Mouse (Mus musculus): ENCODE measurements around the gene Nfya. TPM values are rescaled to one million over a fixed set of nuclear protein-coding genes. Genes with fewer than 3 reads are reported as not detected.

The Nfya gene
- total and polyA plus RNA-seq, 3 experiments = 56.9 to 97.8 TPM; not detected in 1

- TF ChIP-seq ZMIZ1 (IDR thresholded peaks at IDR 0.05; ENCODE audit: low read depth, low read length) (no peak), MYC (IDR thresholded peaks at IDR 0.05; ENCODE audit: low read depth, low read length) (no peak), POLR2A (IDR thresholded peaks at IDR 0.05; ENCODE audit: control insufficient read depth in 1 of 2, insufficient read depth in 1 of 2, low read depth in 1 of 2, low read length in 2 of 2, poor library complexity in 1 of 2) (no peak), MXI1 (IDR thresholded peaks at IDR 0.05; ENCODE audit: low read depth, low read length) (no peak), SIN3A (IDR thresholded peaks at IDR 0.05; ENCODE audit: low read length) (no peak), TCF12 (IDR thresholded peaks at IDR 0.05; ENCODE audit: low read depth, low read length) (no peak), MEF2A (IDR thresholded peaks at IDR 0.05; ENCODE audit: extremely low read depth, insufficient replicate concordance, low read depth, low read length, poor library complexity, severe bottlenecking) (no peak)
- no peak overlapping the region for H3K4me3 ChIP-seq (ENCODE audit: control insufficient read depth in 1 of 2, insufficient read depth in 1 of 2, low read depth in 2 of 2, low read length in 2 of 2)
- H3K27ac ChIP-seq (ENCODE audit: control insufficient read depth, low read depth, low read length) = no peak overlapping the region
- peaks cover 0 to 4% of the 10 kb centered on the region in 2 experiments; a peak in 2 of 4 replicates for H3K36me3 ChIP-seq (ENCODE audit: control insufficient read depth in 1 of 2, insufficient read depth in 2 of 2, low read length in 2 of 2)
- no peak for DNase-seq (ENCODE audit: low read depth, low spot score)
- H3K79me2 ChIP-seq (ENCODE audit: control insufficient read depth, insufficient read depth, low read length, poor library complexity) = no peaks in the 10 kb centered on the region
- H3K9ac ChIP-seq (ENCODE audit: control insufficient read depth, low read depth, low read length, poor library complexity, severe bottlenecking) = no peak overlapping the region
- H3K27me3 ChIP-seq (ENCODE audit: control insufficient read depth in 1 of 2, insufficient read depth in 2 of 2, low read length in 2 of 2) = no peaks in the 10 kb centered on the region
- no peaks in the 10 kb centered on the region for H3K9me3 ChIP-seq (replicated peaks; ENCODE audit: insufficient read depth, low read length)
- H3K4me1 ChIP-seq (ENCODE audit: control insufficient read depth in 1 of 2, insufficient read depth in 2 of 2, low read length in 2 of 2) = peaks cover 7 to 13% of the 10 kb centered on the region in 2 experiments
Observed at GRCm38 (mm10) chr17:48424237-48424636, 14.5 kb upstream of the Nfya start.

- Histone ChIP-seq H3K4me1 (ENCODE audit: control insufficient read depth in 1 of 2, insufficient read depth in 2 of 2, low read length in 2 of 2) (peaks cover 11 to 15% of the 10 kb centered on the region in 2 experiments), H3K36me3 (ENCODE audit: control insufficient read depth in 1 of 2, insufficient read depth in 2 of 2, low read length in 2 of 2) (peaks cover 0 to 20% of the 10 kb centered on the region in 2 experiments; a peak in 2 of 4 replicates), H3K27ac (ENCODE audit: control insufficient read depth, low read depth, low read length) (no peak overlapping the region), H3K9me3 (replicated peaks; ENCODE audit: insufficient read depth, low read length) (no peaks in the 10 kb centered on the region), H3K4me3 (ENCODE audit: control insufficient read depth in 1 of 2, insufficient read depth in 1 of 2, low read depth in 2 of 2, low read length in 2 of 2) (no peak overlapping the region), H3K79me2 (ENCODE audit: control insufficient read depth, insufficient read depth, low read length, poor library complexity) (no peaks in the 10 kb centered on the region), H3K9ac (ENCODE audit: control insufficient read depth, low read depth, low read length, poor library complexity, severe bottlenecking) (no peak overlapping the region), H3K27me3 (ENCODE audit: control insufficient read depth in 1 of 2, insufficient read depth in 2 of 2, low read length in 2 of 2) (no peaks in the 10 kb centered on the region)
- DNase-seq (ENCODE audit: low read depth, low spot score) = no peak
- TF ChIP-seq KAT2A (conservative IDR thresholded peaks at IDR 0.05; ENCODE audit: low read depth, low read length) = no peak
- TF ChIP-seq ETS1 (IDR thresholded peaks at IDR 0.05; ENCODE audit: low read depth, low read length) = no peak
- no peak for TF ChIP-seq TCF12 (IDR thresholded peaks at IDR 0.05; ENCODE audit: low read depth, low read length)
- no peak for TF ChIP-seq TAL1 (IDR thresholded peaks at IDR 0.05; ENCODE audit: low read length)
- TF ChIP-seq ZMIZ1 (IDR thresholded peaks at IDR 0.05; ENCODE audit: low read depth, low read length) = no peak
- no peak for TF ChIP-seq CHD2 (IDR thresholded peaks at IDR 0.05; ENCODE audit: low read length)
- TF ChIP-seq SMC3 (IDR thresholded peaks at IDR 0.05; ENCODE audit: low read depth, low read length) = no peak
- no peak for TF ChIP-seq ZKSCAN1 (IDR thresholded peaks at IDR 0.05; ENCODE audit: low read depth, low read length)
- no peak for TF ChIP-seq MAZ (IDR thresholded peaks at IDR 0.05; ENCODE audit: low read depth, low read length)
- TF ChIP-seq NRF1 (IDR thresholded peaks at IDR 0.05; ENCODE audit: insufficient read depth, low read depth, low read length, poor library complexity, severe bottlenecking) = no peak
- TF ChIP-seq POLR2AphosphoS5 (IDR thresholded peaks at IDR 0.05; ENCODE audit: borderline replicate concordance, low read depth, low read length) = no peak
- TF ChIP-seq ZNF384 (IDR thresholded peaks at IDR 0.05; ENCODE audit: low read depth, low read length) = no peak
- TF ChIP-seq GABPA (IDR thresholded peaks at IDR 0.05; ENCODE audit: low read depth, low read length) = no peak
Observed at GRCm38 (mm10) chr17:48419571-48419970, 9.9 kb upstream of the Nfya start.
